Mouse (Mus musculus): ENCODE measurements around the gene Ap2m1. TPM values are rescaled to one million over a fixed set of nuclear protein-coding genes. Genes with fewer than 3 reads are reported as not detected.

Ap2m1 gene
- polyA plus RNA-seq, 1 experiment from 2014 or later, result 440 TPM

DNA sequence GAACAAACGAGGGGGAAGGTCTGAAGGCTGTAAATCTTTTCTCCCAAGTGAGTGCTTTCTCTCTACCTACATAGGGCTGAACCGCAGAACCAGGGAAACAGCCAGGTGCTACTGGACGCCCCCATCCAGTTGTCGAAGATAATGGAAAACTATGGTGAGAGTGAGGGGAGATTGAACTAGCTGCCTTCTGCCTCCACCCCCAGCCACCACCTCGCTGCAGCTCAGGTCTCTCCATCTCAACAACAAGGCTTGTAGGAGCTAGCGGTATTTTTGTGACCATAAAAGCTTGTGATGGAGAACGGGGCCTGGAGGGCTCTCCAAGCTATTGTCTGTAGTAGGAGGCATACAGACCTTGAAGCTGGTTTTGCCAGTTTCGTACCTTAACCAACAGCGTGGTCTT lies 13.9 kb downstream of the Ap2m1 start:
- Histone ChIP-seq H3K27ac (no peak overlapping the region), H3K27me3 (no peaks in the 10 kb centered on the region), H3K4me2 (peak overlapping the region; percentile 71), H3K4me1 (replicated peaks) (peaks cover 21% of the 10 kb centered on the region), H3K9ac (peak overlapping the region; percentile 83), H3K9me3 (replicated peaks) (no peaks in the 10 kb centered on the region), H3K4me3 (peak overlapping the region; percentile 83), H3K36me3 (peaks cover 56% of the 10 kb centered on the region)
- ATAC-seq (replicated peaks; ENCODE audit: insufficient number of reproducible peaks, insufficient read depth, low FRiP score, low read depth), result no peak
- WGBS, result 42% methylated on average over 9 of the region's 9 CpGs

DNA sequence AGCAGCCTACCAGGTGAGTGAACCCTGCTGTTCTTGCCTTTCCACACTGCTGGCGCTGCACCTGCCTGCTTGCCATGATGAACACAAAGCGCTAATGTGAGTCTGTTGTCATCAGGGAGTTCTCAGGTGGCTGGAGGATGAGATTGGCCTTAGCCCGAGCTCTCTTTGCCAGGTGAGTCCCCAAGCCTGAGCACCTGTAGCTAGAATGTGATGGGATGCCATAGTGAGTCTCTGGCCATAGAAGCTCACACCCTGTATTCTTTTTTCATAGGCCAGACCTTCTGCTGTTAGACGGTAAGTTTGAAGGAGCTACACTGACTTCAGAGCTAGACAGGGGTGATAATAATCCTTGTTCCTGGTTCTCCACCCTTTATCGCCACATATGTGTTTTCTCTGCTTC lies 16.4 kb downstream of the Ap2m1 start:
- peaks cover 53% of the 10 kb centered on the region for H3K36me3 ChIP-seq
- H3K9me3 ChIP-seq (replicated peaks), result no peaks in the 10 kb centered on the region
- H3K4me1 ChIP-seq (replicated peaks), result peaks cover 21% of the 10 kb centered on the region
- no peak overlapping the region for H3K4me3 ChIP-seq
- H3K4me2 ChIP-seq, result no peak overlapping the region
- H3K9ac ChIP-seq, result no peak overlapping the region
- no peaks in the 10 kb centered on the region for H3K27me3 ChIP-seq
- 92% methylated on average over 5 of the region's 5 CpGs for WGBS
- ATAC-seq (replicated peaks; ENCODE audit: insufficient number of reproducible peaks, insufficient read depth, low FRiP score, low read depth), result no peak
- H3K27ac ChIP-seq, result no peak overlapping the region

DNA sequence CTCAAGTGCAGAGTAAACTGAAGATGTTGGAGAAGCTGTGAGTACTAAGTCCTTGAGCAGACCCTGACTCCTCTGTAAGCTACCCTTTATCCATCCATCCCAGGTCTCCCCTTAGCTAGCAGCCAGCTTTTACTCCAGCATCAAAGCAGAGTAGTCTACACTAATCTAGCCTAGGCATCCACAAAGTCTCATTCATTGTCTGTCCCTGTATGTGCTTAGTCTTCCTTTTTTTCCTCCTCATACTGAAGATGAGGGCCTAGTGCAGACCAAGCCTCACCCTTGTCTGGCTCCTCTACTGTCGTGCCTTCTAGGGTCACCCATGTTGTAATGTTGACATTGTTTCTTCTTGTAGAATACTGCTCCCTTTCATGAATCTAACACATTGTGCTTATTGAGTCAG lies 17.3 kb downstream of the Ap2m1 start:
- Histone ChIP-seq H3K4me2 (no peak overlapping the region), H3K27me3 (no peaks in the 10 kb centered on the region), H3K9me3 (replicated peaks) (no peaks in the 10 kb centered on the region), H3K9ac (no peak overlapping the region), H3K36me3 (peaks cover 57% of the 10 kb centered on the region), H3K4me3 (no peak overlapping the region), H3K4me1 (replicated peaks) (peaks cover 14% of the 10 kb centered on the region), H3K27ac (no peak overlapping the region)
- WGBS, result 89% methylated on average over 1 of the region's 1 CpGs
- ATAC-seq (replicated peaks; ENCODE audit: insufficient number of reproducible peaks, insufficient read depth, low FRiP score, low read depth), result no peak

DNA sequence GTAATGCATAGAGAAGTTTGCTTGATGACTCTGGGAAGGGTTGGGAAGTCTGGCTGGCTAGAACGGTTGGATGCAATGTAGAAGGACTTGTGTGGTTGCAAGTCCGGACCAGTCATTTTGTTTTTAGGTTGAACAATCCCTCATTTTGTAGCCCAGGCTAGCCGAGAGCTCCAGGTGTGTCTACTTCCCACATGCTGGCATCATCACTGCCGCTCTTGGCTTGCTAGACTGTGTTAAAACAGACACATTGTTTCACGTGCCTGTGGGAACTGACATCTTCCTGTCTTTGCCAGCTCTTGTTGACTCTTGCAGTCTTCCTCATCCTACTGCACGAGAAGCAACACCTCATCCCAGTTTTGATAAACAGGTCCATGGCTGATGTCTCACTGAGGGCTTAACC lies 19.7 kb downstream of the Ap2m1 start:
- peaks cover 76% of the 10 kb centered on the region for H3K36me3 ChIP-seq
- 85% methylated on average over 6 of the region's 6 CpGs for WGBS

DNA sequence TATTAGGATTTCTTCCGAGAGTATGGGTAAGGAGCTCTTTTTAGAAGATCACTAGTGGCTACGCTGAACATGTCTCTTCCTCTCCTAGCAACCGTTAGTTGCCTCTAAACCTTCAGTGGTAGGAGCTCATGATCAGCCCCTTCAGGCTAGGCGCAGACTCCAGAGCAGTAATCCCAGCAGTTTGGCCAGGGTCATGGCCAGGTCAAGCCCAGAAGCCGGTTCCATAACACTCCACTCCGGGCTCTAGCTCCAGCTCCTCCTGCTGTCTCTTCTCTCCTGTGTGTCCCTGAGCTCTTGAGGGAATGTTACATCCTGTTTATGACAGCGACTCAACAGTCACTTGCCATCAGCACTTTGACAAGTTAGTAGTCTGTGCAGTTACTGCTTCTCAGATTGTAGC lies 22.1 kb downstream of the Ap2m1 start:
- WGBS, result 70% methylated on average over 7 of the region's 7 CpGs
- no peaks in the 10 kb centered on the region for H3K9me3 ChIP-seq (replicated peaks)
- H3K4me1 ChIP-seq (replicated peaks), result no peaks in the 10 kb centered on the region
- H3K4me3 ChIP-seq, result no peak overlapping the region
- H3K27ac ChIP-seq, result no peak overlapping the region
- no peaks in the 10 kb centered on the region for H3K27me3 ChIP-seq
- no peak for ATAC-seq (replicated peaks; ENCODE audit: insufficient number of reproducible peaks, insufficient read depth, low FRiP score, low read depth)
- H3K4me2 ChIP-seq, result no peak overlapping the region
- no peak overlapping the region for H3K9ac ChIP-seq
- peaks cover 78% of the 10 kb centered on the region for H3K36me3 ChIP-seq

More for the DNA sequence above, 19.7 kb downstream of the Ap2m1 start:
- Histone ChIP-seq H3K9ac (no peak overlapping the region), H3K9me3 (replicated peaks) (no peaks in the 10 kb centered on the region), H3K4me2 (no peak overlapping the region), H3K4me1 (replicated peaks) (no peaks in the 10 kb centered on the region), H3K27me3 (no peaks in the 10 kb centered on the region), H3K27ac (no peak overlapping the region), H3K4me3 (no peak overlapping the region)
- ATAC-seq (replicated peaks; ENCODE audit: insufficient number of reproducible peaks, insufficient read depth, low FRiP score, low read depth), result no peak

DNA sequence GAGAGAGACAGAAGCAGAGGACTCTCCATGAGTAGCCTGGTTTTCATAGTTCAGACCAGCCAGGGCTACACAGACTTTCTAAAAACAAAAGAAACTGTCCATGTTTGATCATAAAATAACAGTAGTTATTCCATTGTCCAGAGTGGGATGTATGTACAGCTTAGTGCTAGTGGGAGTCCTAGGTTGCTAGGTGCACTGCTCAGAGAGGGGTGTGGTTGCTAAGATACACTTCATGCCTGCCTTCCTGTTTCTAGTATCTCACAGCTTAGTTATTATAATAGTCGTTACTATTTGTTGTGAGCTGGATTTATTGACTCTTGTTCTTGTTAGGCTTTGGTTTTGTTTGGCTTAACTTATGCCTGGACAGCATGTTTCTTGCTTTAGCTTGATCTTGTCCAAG lies 29.8 kb downstream of the Ap2m1 start:
- no peak for ATAC-seq (replicated peaks; ENCODE audit: insufficient number of reproducible peaks, insufficient read depth, low FRiP score, low read depth)

DNA sequence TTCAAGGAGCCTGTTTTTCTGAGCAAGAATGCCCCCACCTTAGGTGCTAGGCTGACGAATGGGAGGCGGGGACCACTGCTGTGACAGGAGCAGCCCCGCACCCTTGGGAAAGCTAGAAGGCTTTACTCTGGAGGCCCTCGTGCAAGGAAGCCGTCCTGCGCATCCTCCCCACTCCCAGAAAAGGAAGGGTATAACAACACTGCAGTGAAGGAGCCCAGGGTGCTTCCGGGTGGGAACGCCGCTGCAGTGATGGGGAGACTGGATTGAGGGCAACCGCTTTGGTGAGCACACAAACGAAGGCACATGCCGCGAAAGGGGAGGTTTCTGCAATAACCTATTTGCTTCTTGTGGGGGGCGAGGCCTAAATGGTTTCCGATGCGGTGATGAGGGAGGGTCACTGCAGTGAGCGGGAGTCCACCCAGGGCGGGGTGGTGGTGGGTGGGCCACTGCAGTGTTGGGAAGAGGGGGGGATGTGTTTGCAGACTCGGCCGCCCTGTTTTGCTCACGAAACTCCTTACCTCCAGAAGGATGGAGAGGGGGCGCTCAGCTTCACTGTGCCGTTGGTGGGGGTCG lies 54.2 kb downstream of the Ap2m1 start, which contains the start of gene Vwa5b2:
Gene Vwa5b2, plus strand, starts transcription at position 106 of the 573 bp plus-strand sequence.
- H3K27ac ChIP-seq, result no peak within 1 kb of the TSS
- no peaks in the 10 kb centered on the region for H3K36me3 ChIP-seq
- WGBS, result 1% methylated on average over 24 of the region's 24 CpGs
- ATAC-seq (replicated peaks; ENCODE audit: insufficient number of reproducible peaks, insufficient read depth, low FRiP score, low read depth), result no peak
- peak within 1 kb of the TSS; percentile 78 for H3K4me2 ChIP-seq
- peaks cover 22% of the 10 kb centered on the region for H3K4me1 ChIP-seq (replicated peaks)
- H3K27me3 ChIP-seq, result peaks cover 67% of the 10 kb centered on the region
- peak within 1 kb of the TSS; percentile 10; the same call in 1 of the 2 replicates for H3K9ac ChIP-seq
- H3K9me3 ChIP-seq (replicated peaks), result no peaks in the 10 kb centered on the region
- peak within 1 kb of the TSS; percentile 46 for H3K4me3 ChIP-seq

More for the DNA sequence above, 29.8 kb downstream of the Ap2m1 start:
- WGBS, result 65% methylated on average over 1 of the region's 1 CpGs
- H3K4me3 ChIP-seq, result no peak overlapping the region
- H3K36me3 ChIP-seq, result peaks cover 22% of the 10 kb centered on the region
- H3K4me1 ChIP-seq (replicated peaks), result no peaks in the 10 kb centered on the region
- no peak overlapping the region for H3K4me2 ChIP-seq
- H3K27ac ChIP-seq, result no peak overlapping the region
- no peaks in the 10 kb centered on the region for H3K9me3 ChIP-seq (replicated peaks)
- no peaks in the 10 kb centered on the region for H3K27me3 ChIP-seq
- H3K9ac ChIP-seq, result no peak overlapping the region

DNA sequence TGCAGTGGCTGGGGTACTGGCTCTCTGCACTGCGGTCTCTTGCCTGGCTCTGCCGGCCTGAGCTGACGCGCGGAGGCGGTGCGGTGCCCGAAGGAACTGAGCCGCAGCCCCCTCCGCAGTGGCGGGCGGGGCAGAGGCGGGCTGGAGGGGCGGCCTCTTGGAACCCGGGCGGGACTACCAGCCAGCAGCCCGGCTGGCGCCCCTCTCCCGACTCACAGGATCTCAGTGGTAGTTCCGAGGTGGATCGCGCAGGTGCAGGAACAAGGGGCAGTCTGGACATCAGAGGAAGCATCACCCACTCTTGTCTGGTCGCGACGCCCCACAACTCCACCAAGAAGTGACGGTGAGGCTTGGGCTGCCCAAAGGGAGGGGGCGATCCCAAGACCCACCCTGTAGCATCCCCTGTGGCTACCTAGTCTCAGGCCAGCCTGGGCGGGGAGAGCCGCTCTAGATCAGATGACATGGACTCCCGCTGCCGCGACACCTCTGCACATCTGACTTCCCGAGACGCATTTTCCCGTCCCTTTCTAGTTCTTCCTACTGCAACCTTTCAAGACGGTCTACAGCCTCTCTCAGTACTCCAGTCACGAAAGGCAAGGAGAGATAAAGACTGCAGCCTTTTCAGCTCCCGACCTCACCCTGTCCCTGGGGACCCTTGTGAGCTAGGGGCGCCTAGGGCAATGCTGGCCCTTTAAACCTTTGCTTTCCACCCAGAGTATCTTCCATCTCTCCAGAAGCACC lies 54.8 kb downstream of the Ap2m1 start:
- ATAC-seq (replicated peaks; ENCODE audit: insufficient number of reproducible peaks, insufficient read depth, low FRiP score, low read depth), result peak; percentile 69; the same call in 1 of the 2 replicates
- under 1% methylated on average over 38 of the region's 39 CpGs for WGBS
- no peaks in the 10 kb centered on the region for H3K36me3 ChIP-seq
- H3K27me3 ChIP-seq, result peaks cover 71% of the 10 kb centered on the region
- H3K9ac ChIP-seq, result 0 out of 2 replicates have a peak overlapping the region, but pooled peaks have one; percentile 10
- H3K27ac ChIP-seq, result no peak overlapping the region
- H3K9me3 ChIP-seq (replicated peaks), result no peaks in the 10 kb centered on the region
- peak overlapping the region; percentile 78 for H3K4me2 ChIP-seq
- H3K4me1 ChIP-seq (replicated peaks), result peaks cover 22% of the 10 kb centered on the region
- H3K4me3 ChIP-seq, result peak overlapping the region; percentile 46

DNA sequence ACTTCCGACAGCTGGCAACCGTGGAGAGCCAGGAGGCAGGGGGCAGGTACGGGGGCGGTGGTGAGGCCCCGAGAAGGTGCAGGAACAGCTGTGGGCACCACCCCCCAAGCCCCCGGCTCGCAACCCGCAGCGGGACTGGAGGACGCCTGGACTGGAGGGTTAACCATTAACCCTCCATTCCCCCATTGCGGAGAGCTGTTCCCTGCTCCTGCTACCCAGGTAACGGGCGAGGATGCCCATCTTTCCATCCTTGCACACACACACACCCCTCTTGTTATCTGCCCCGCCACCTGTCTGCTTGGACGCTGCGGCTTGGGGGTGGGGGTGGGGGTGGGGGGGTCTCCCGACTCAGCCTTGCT lies 55.4 kb downstream of the Ap2m1 start:
- Histone ChIP-seq H3K36me3 (no peaks in the 10 kb centered on the region), H3K4me2 (peak overlapping the region; percentile 78), H3K4me1 (replicated peaks) (peaks cover 22% of the 10 kb centered on the region), H3K4me3 (peak overlapping the region; percentile 46), H3K27ac (no peak overlapping the region), H3K27me3 (peaks cover 71% of the 10 kb centered on the region), H3K9me3 (replicated peaks) (no peaks in the 10 kb centered on the region), H3K9ac (0 out of 2 replicates have a peak overlapping the region, but pooled peaks have one; percentile 10)
- WGBS, result 4% methylated on average over 17 of the region's 17 CpGs
- ATAC-seq (replicated peaks; ENCODE audit: insufficient number of reproducible peaks, insufficient read depth, low FRiP score, low read depth), result no peak

DNA sequence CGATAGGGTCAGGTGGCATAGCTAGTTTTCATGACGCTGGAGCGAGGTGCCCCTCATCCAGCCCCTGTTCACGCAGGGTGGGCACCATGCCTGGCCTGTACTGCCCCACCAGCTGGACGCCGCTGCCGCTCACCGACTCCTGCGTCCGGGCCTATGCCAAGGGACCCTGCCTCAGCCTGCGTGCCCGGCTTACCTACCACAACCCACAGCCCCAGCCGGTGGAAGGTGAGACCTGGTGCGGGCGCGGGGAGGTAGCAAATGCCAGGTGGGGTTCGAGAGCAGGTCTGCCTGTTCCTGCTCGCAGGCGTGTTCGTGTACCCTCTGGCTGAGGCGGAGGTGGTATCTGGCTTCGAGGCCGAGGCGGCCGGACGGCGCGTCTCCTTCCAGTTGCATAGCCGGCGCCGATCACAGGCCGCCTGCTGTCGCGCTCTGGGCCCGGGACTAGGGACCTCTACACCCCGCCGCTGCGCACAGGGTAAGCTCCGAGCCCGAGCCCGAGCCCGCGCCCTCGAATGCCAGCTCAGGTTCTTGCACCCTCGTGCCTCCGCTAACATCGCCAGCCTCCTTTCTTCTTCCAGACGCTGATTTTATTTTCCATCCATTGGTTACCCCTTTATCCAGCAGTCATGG lies 55.9 kb downstream of the Ap2m1 start:
- H3K36me3 ChIP-seq, result no peaks in the 10 kb centered on the region
- peak overlapping the region; percentile 45 for H3K4me2 ChIP-seq
- no peak overlapping the region for H3K9ac ChIP-seq
- no peak for ATAC-seq (replicated peaks; ENCODE audit: insufficient number of reproducible peaks, insufficient read depth, low FRiP score, low read depth)
- peaks cover 22% of the 10 kb centered on the region for H3K4me1 ChIP-seq (replicated peaks)
- peak overlapping the region; percentile 46 for H3K4me3 ChIP-seq
- WGBS, result 5% methylated on average over 48 of the region's 48 CpGs
- H3K27me3 ChIP-seq, result peaks cover 71% of the 10 kb centered on the region
- H3K27ac ChIP-seq, result no peak overlapping the region
- no peaks in the 10 kb centered on the region for H3K9me3 ChIP-seq (replicated peaks)

Data from heart, embryonic 15.5 days (tissue).